Mouse (Mus musculus): Measurements from ENCODE around the gene Lemd1. TPM values are rescaled to one million over a fixed set of nuclear protein-coding genes. Genes with fewer than 3 reads are reported as not detected.
A peak's percentile ranks its signal among the peaks of the same experiment; 100 is the strongest.

Gene Lemd1
- total and polyA plus RNA-seq, 2 experiments from 2014 or later = 13.3 to 14.7 TPM

DNA sequence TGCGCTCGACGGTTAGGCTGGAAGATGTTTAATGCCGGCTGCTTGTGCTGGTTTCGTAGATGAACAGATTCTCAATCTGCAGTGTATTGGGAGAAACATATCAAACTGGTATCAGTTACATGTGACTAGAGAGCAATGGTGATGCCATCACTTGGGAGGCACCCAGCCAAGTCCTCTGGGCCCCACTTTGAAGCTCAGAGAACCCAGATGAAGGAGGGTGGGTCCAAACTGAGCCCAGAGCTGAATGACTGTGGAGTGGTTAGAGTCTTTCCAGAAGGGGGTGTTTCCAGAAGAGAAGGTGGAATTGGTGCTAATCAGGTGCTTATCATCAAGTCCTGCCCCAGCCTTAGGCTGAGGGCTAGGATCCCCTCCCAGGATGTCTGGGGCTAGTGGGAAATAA, 110.0 kb downstream of the Lemd1 start:
- Histone ChIP-seq H3K4me3 (ENCODE audit: low read depth, low read length) (no peak overlapping the region), H3K27ac (ENCODE audit: low read depth, low read length) (no peak overlapping the region), H3K9ac (no peak overlapping the region), H3K4me2 (ENCODE audit: low read depth) (no peak overlapping the region), H3K27me3 (ENCODE audit: insufficient read depth, low read length) (no peaks in the 10 kb centered on the region; the same call in 1 of the 2 replicates), H3K36me3 (ENCODE audit: insufficient read depth) (no peaks in the 10 kb centered on the region), H3K4me1 (ENCODE audit: insufficient read depth) (peaks cover 10% of the 10 kb centered on the region; the same call in 1 of the 2 replicates), H3K9me3 (ENCODE audit: low read length) (no peaks in the 10 kb centered on the region)
- DNase-seq (no peak), ATAC-seq (no peak)
- WGBS = 81% methylated on average over 5 of the region's 5 CpGs
- TF ChIP-seq CTCF (IDR thresholded peaks at IDR 0.05; ENCODE audit: low read depth) = no peak

DNA sequence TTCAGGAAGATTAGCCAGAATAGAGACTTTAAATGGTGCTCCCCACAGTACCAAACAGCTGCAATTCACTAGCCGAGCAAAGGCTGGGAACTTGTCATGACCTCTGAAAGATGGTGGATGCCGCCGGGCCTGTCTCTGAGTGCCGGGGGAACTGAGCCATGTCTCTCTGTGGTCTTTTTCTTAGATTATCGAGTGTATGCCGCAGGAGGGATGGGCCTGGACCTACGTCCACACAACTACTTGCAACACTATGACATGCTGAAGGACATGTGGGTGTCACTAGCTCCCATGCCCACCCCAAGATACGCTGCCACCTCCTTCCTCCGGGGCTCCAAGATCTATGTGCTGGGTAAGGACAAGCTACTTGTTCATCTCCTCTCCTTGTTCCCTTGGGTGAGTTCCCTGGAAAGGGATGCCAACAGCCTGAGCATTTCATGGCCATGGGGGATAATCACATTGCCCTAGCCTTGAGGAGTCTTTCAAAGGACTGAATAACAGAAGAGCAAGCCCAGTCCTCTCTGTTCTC, 111.2 kb downstream of the Lemd1 start:
- no peak for TF ChIP-seq CTCF (IDR thresholded peaks at IDR 0.05; ENCODE audit: low read depth)
- no peaks in the 10 kb centered on the region for H3K36me3 ChIP-seq (ENCODE audit: insufficient read depth)
- no peaks in the 10 kb centered on the region; the same call in 1 of the 2 replicates for H3K27me3 ChIP-seq (ENCODE audit: insufficient read depth, low read length)
- DNase-seq (no peak), ATAC-seq (no peak)
- H3K4me2 ChIP-seq (ENCODE audit: low read depth) = no peak overlapping the region
- no peak overlapping the region for H3K27ac ChIP-seq (ENCODE audit: low read depth, low read length)
- 95% methylated on average over 9 of the region's 9 CpGs for WGBS
- H3K9me3 ChIP-seq (ENCODE audit: low read length) = no peaks in the 10 kb centered on the region
- H3K9ac ChIP-seq = no peak overlapping the region
- no peak overlapping the region for H3K4me3 ChIP-seq (ENCODE audit: low read depth, low read length)
- peaks cover 10% of the 10 kb centered on the region; the same call in 1 of the 2 replicates for H3K4me1 ChIP-seq (ENCODE audit: insufficient read depth)

DNA sequence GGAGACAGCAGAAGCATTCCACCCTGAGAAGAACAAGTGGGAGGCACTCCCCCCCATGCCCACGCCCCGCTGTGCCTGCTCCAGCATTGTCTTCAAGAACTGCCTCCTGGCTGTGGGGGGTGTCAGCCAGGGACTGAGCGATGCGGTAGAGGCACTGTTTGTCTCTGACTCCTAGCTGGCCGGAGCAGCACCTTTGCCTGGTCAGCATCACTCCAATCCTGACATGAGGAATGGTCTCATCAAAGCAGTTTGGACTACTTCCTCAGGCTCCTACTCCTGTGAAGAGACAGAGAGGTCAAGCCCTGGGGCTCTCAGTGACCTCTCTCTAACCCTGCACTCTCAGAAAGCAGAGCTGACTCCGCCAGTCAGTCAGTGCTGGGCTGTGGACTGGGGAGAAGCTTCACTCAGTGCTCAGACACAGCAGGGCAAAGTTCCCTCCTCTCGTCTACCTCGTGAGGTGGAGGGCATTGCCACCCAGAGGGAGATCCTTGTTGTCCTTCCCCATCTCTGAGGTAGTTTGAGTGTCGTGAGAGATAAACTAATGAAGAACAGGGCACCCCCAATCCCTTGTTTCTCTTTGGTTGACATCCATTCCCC, 113.5 kb downstream of the Lemd1 start:
- no peak for ATAC-seq
- TF ChIP-seq CTCF (IDR thresholded peaks at IDR 0.05; ENCODE audit: low read depth) = no peak
- no peak for DNase-seq
- no peaks in the 10 kb centered on the region for H3K9me3 ChIP-seq (ENCODE audit: low read length)
- H3K27me3 ChIP-seq (ENCODE audit: insufficient read depth, low read length) = no peaks in the 10 kb centered on the region; the same call in 1 of the 2 replicates
- H3K36me3 ChIP-seq (ENCODE audit: insufficient read depth) = no peaks in the 10 kb centered on the region
- H3K27ac ChIP-seq (ENCODE audit: low read depth, low read length) = no peak overlapping the region
- H3K4me2 ChIP-seq (ENCODE audit: low read depth) = no peak overlapping the region
- WGBS = 69% methylated on average over 9 of the region's 9 CpGs
- no peak overlapping the region for H3K9ac ChIP-seq
- H3K4me1 ChIP-seq (ENCODE audit: insufficient read depth) = 0 out of 2 replicates have a peak, but pooled peaks cover 1% of the 10 kb centered on the region
- no peak overlapping the region for H3K4me3 ChIP-seq (ENCODE audit: low read depth, low read length)

DNA sequence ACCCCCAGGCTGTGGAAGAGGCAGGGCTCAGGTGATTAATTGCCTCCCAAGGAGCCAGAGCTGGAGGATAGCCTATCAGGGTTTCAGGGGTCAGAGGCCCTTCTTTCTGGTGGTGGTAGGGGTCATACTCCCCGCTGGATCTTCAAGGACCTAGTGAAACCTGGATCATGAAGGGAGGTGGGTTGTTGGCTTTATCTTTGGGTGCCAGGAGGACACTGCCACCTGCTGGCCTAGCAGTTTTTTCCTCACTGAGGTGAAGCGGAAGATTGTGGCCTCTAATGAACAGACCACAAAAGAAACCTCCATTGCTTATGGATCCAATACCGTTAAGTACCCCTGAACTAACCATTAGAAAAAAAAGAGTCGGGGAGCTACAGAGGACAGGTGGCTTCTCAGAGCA, 114.9 kb downstream of the Lemd1 start:
- no peak for ATAC-seq

DNA sequence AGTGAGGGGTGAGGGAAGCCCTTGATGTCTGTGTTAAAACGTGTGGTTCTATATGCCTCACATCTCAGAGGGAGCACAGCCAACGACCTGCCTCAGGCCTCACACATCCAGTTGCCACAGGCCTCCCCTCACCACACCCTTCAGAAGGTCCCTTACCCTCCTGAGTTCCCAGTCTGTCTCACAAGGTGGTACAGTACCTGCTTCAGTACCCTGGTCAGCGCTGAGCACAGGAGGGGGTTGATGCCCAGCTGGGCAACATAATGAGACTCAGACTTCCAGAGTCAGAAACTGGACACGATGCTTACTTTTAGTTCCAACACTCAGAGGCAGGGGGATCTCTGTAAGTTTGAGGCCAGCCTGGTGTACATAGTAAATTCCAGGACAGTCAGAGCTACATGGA, 115.6 kb downstream of the Lemd1 start:
- no peaks in the 10 kb centered on the region for H3K9me3 ChIP-seq (ENCODE audit: low read length)
- no peaks in the 10 kb centered on the region for H3K27me3 ChIP-seq (ENCODE audit: insufficient read depth, low read length)
- 24% methylated on average over 4 of the region's 4 CpGs for WGBS
- ATAC-seq (no peak), DNase-seq (no peak)
- no peaks in the 10 kb centered on the region for H3K36me3 ChIP-seq (ENCODE audit: insufficient read depth)
- no peak overlapping the region for H3K27ac ChIP-seq (ENCODE audit: low read depth, low read length)
- no peak overlapping the region for H3K4me2 ChIP-seq (ENCODE audit: low read depth)
- no peak overlapping the region for H3K9ac ChIP-seq
- H3K4me3 ChIP-seq (ENCODE audit: low read depth, low read length) = no peak overlapping the region
- H3K4me1 ChIP-seq (ENCODE audit: insufficient read depth) = no peaks in the 10 kb centered on the region
- no peak for TF ChIP-seq CTCF (IDR thresholded peaks at IDR 0.05; ENCODE audit: low read depth)

More for the DNA sequence above, 114.9 kb downstream of the Lemd1 start:
- no peak overlapping the region for H3K4me3 ChIP-seq (ENCODE audit: low read depth, low read length)
- DNase-seq = no peak
- H3K36me3 ChIP-seq (ENCODE audit: insufficient read depth) = no peaks in the 10 kb centered on the region
- H3K27ac ChIP-seq (ENCODE audit: low read depth, low read length) = no peak overlapping the region
- no peaks in the 10 kb centered on the region for H3K9me3 ChIP-seq (ENCODE audit: low read length)
- no peak overlapping the region for H3K9ac ChIP-seq
- no peak overlapping the region for H3K4me2 ChIP-seq (ENCODE audit: low read depth)
- peak; percentile 73 for TF ChIP-seq CTCF (IDR thresholded peaks at IDR 0.05; ENCODE audit: low read depth)
- 35% methylated on average over 4 of the region's 4 CpGs for WGBS
- H3K4me1 ChIP-seq (ENCODE audit: insufficient read depth) = no peaks in the 10 kb centered on the region
- H3K27me3 ChIP-seq (ENCODE audit: insufficient read depth, low read length) = no peaks in the 10 kb centered on the region

DNA sequence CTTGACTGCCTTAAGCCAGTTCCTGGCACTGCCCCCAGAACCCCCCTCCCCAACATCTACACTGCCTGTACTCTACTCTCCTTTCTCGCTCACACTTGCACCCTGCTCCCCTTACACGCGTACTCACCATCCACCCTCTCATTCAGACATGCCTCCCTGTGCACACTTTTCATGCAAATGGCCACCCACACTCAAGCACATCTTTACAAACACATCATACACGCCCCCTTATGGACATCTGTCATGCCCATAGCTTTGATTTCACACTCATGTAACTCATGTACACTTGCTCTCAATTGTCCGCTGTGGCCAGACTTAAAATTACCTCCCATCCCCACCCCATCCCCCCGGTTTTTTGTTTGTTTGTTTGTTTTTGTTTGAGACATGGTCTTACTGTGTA, 116.7 kb downstream of the Lemd1 start:
- H3K27ac ChIP-seq (ENCODE audit: low read depth, low read length) = no peak overlapping the region
- no peak for TF ChIP-seq CTCF (IDR thresholded peaks at IDR 0.05; ENCODE audit: low read depth)
- no peak for DNase-seq
- H3K4me2 ChIP-seq (ENCODE audit: low read depth) = no peak overlapping the region
- 85% methylated on average over 6 of the region's 6 CpGs for WGBS
- no peak for ATAC-seq
- no peaks in the 10 kb centered on the region for H3K4me1 ChIP-seq (ENCODE audit: insufficient read depth)
- no peaks in the 10 kb centered on the region for H3K36me3 ChIP-seq (ENCODE audit: insufficient read depth)
- H3K4me3 ChIP-seq (ENCODE audit: low read depth, low read length) = no peak overlapping the region
- H3K27me3 ChIP-seq (ENCODE audit: insufficient read depth, low read length) = no peaks in the 10 kb centered on the region
- H3K9ac ChIP-seq = no peak overlapping the region
- no peaks in the 10 kb centered on the region for H3K9me3 ChIP-seq (ENCODE audit: low read length)

DNA sequence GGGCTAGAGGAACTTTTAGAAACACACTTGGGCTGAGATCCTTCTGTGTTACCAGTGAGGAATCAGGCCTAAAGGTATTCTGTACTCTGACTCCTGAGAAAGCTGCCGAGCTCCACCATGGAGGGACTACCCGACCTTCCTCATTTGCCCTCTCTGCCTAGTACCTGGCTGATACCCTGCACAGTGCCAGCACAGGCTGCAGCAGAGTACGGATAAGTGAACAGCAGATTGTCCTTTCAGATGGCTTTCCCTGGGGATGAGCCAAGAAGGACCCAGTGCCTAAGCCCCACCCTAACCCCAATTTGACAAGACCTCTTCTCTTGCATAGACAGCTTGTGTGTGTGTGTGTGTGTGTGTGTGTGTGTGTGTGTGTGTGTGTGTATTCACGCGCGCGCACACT, 117.4 kb downstream of the Lemd1 start:
- Histone ChIP-seq H3K9ac (no peak overlapping the region), H3K27me3 (ENCODE audit: insufficient read depth, low read length) (no peaks in the 10 kb centered on the region), H3K4me3 (ENCODE audit: low read depth, low read length) (no peak overlapping the region), H3K4me1 (ENCODE audit: insufficient read depth) (no peaks in the 10 kb centered on the region), H3K4me2 (ENCODE audit: low read depth) (no peak overlapping the region), H3K9me3 (ENCODE audit: low read length) (no peaks in the 10 kb centered on the region), H3K36me3 (ENCODE audit: insufficient read depth) (no peaks in the 10 kb centered on the region), H3K27ac (ENCODE audit: low read depth, low read length) (no peak overlapping the region)
- DNase-seq (no peak), ATAC-seq (no peak)
- WGBS = 85% methylated on average over 7 of the region's 7 CpGs
- TF ChIP-seq CTCF (IDR thresholded peaks at IDR 0.05; ENCODE audit: low read depth) = no peak

MicroRNA genes within 50 kb of the gene (microRNA counts, 519-probe panel; counts per million panel counts)
- 5,162 counts per million, percentile 68 among the panel's probes with 10 or more counts for microRNA mmu-miR-135b

Small RNA genes lying within 50 kb of the gene (microRNA-seq; reads per million reads assigned to microRNA genes)
- gene Mir135b = 8,969 to 10,946 reads per million in 2 experiments

Other genes starting within 250 kb of the Lemd1 start
- gene Slc45a3, start 228.5 kb upstream of the Lemd1 start, total RNA-seq (2014; rRNA removed) = 0.85 and 0.86 TPM in 2 replicates
- 0.69 and 0.78 TPM in 2 replicates for gene Slc45a3, start 228.5 kb upstream of the Lemd1 start, polyA plus RNA-seq (2015; fragmentation: Nextera tagmentation; extraction: Ambion mirVana)
- gene Elk4, start 183.8 kb upstream of the Lemd1 start, total RNA-seq (2014; rRNA removed) = 18.6 and 25.5 TPM in 2 replicates
- gene Elk4, start 183.8 kb upstream of the Lemd1 start, polyA plus RNA-seq (2015; fragmentation: Nextera tagmentation; extraction: Ambion mirVana) = 8.0 and 8.2 TPM in 2 replicates
- gene Mfsd4a, start 123.4 kb upstream of the Lemd1 start, total RNA-seq (2014; rRNA removed) = 2.8 and 3.2 TPM in 2 replicates
- gene Mfsd4a, start 123.4 kb upstream of the Lemd1 start, polyA plus RNA-seq (2015; fragmentation: Nextera tagmentation; extraction: Ambion mirVana) = 4.6 and 8.1 TPM in 2 replicates
- 2.6 and 3.2 TPM in 2 replicates for gene Cdk18, start 51.7 kb upstream of the Lemd1 start, total RNA-seq (2014; rRNA removed)
- gene Cdk18, start 51.7 kb upstream of the Lemd1 start, polyA plus RNA-seq (2015; fragmentation: Nextera tagmentation; extraction: Ambion mirVana) = 0.70 and 1.2 TPM in 2 replicates
- 3.4 and 5.0 TPM in 2 replicates for gene AC124108.1, start within 50 bp of the Lemd1 start, total RNA-seq (2014; rRNA removed)
- gene AC124108.1, start within 50 bp of the Lemd1 start, polyA plus RNA-seq (2015; fragmentation: Nextera tagmentation; extraction: Ambion mirVana) = 0.31 and 0.48 TPM in 2 replicates
- 0.92 TPM in 1 of 2 replicates, not detected in the other for gene Gm10188, start 38.3 kb downstream of the Lemd1 start, total RNA-seq (2014; rRNA removed)
- gene Gm10188, start 38.3 kb downstream of the Lemd1 start, polyA plus RNA-seq (2015; fragmentation: Nextera tagmentation; extraction: Ambion mirVana) = not detected in 2 replicates
- 10.3 and 11.2 TPM in 2 replicates for gene Klhdc8a, start 107.2 kb downstream of the Lemd1 start, total RNA-seq (2014; rRNA removed)
- 4.5 and 6.3 TPM in 2 replicates for gene Klhdc8a, start 107.2 kb downstream of the Lemd1 start, polyA plus RNA-seq (2015; fragmentation: Nextera tagmentation; extraction: Ambion mirVana)
- 4.4 and 4.5 TPM in 2 replicates for gene Nuak2, start 124.7 kb downstream of the Lemd1 start, total RNA-seq (2014; rRNA removed)
- gene Nuak2, start 124.7 kb downstream of the Lemd1 start, polyA plus RNA-seq (2015; fragmentation: Nextera tagmentation; extraction: Ambion mirVana) = 4.3 and 6.8 TPM in 2 replicates
- 104 TPM in 2 replicates for gene Tmcc2, start 199.8 kb downstream of the Lemd1 start, total RNA-seq (2014; rRNA removed)
- gene Tmcc2, start 199.8 kb downstream of the Lemd1 start, polyA plus RNA-seq (2015; fragmentation: Nextera tagmentation; extraction: Ambion mirVana) = 37.4 and 41.9 TPM in 2 replicates
- gene Dstyk, start 226.1 kb downstream of the Lemd1 start, total RNA-seq (2014; rRNA removed) = 18.3 and 18.9 TPM in 2 replicates
- gene Dstyk, start 226.1 kb downstream of the Lemd1 start, polyA plus RNA-seq (2015; fragmentation: Nextera tagmentation; extraction: Ambion mirVana) = 4.8 and 6.0 TPM in 2 replicates